Mouse (Mus musculus) forebrain, embryonic 12.5 days (tissue): ENCODE measurements around the gene Ids. TPM values are rescaled to one million over a fixed set of nuclear protein-coding genes. Genes with fewer than 3 reads are reported as not detected.

ENCODE experiments used
- ATAC-seq: fragments of 200-750 bp; cut with Nextera tagmentation; 2 replicates; pipeline ENCODE4 v1.8.0; 2017; ENCODE audit warnings: moderate TSS enrichment; ENCODE audit not compliant: low FRiP score
- H3K27ac ChIP-seq: fragments of 300-500 bp; sonication (generic); 2 replicates; pipeline ENCODE4 v1.5.1; 2016; ENCODE audit warnings: mild to moderate bottlenecking
- H3K27me3 ChIP-seq: fragments of 300-500 bp; sonication (generic); 2 replicates; pipeline ENCODE4 v1.6.1; 2016; ENCODE audit warnings: mild to moderate bottlenecking
- H3K36me3 ChIP-seq: fragments of 300-500 bp; sonication (generic); replicated peaks from 2 replicates; pipeline ENCODE4 v1.6.1; 2016; ENCODE audit warnings: mild to moderate bottlenecking
- H3K4me1 ChIP-seq: fragments of 300-500 bp; sonication (generic); 2 replicates; pipeline ENCODE4 v1.6.1; 2016
- H3K4me2 ChIP-seq: fragments of 300-500 bp; sonication (generic); 2 replicates; pipeline ENCODE4 v1.6.1; 2016; ENCODE audit warnings: mild to moderate bottlenecking, moderate library complexity
- H3K4me3 ChIP-seq: fragments of 300-500 bp; sonication (generic); replicated peaks from 2 replicates; pipeline ENCODE4 v1.5.1; 2016; ENCODE audit warnings: mild to moderate bottlenecking
- H3K9ac ChIP-seq: fragments of 300-500 bp; sonication (generic); 2 replicates; pipeline ENCODE4 v1.6.1; 2016; ENCODE audit warnings: mild to moderate bottlenecking
- H3K9me3 ChIP-seq: fragments of 300-500 bp; sonication (generic); 2 replicates; pipeline ENCODE4 v1.6.1; 2016
- whole genome bisulfite sequencing: fragments of 180-500 bp; shearing (Covaris S2); methylation state at CpG from one replicate; pipeline ENCODE4 v1.1.7; 2016; 5-methylcytosine and 5-hydroxymethylcytosine counted together
- polyA plus RNA-seq: library from polyadenylated mRNA; unstranded; fragments of >200 nt; fragmentation: Nextera tagmentation; extraction: Ambion mirVana; gene quantifications from 2 replicates; pipeline ENCODE4 v1.2.1, GENCODE M21; 2016

Gene Ids
- polyA plus RNA-seq, 1 experiment from 2014 or later = 5.5 TPM

DNA sequence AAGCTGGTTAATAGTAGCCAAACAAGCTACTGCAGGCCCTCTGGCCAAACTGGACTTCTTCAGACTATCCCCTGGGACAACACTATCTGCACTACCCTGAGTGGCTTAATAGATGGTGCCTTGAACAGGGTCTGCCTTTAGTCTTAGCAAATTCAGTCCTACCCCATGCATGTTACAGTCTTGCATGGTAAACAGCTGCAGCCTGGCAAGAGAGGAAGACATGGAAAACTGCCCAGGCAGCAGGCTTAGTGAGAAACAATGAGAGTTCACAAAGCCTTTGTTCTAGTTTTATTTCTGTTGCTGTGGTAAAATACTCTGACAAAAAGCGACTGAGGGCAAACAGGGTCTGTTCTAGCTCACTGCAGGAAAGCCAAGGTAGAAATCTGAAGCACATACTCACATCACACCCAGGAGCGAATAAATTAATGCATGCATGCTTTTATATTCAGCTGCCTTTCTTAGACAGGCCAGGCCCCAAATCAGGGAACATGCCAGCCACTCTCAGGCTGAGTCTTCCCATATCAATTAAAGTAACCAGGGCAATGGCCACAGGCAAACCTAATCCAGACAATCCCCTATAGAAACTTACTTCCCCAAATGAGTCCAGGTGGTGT, 36.2 kb downstream of the Ids start:
- ATAC-seq = no peak

DNA sequence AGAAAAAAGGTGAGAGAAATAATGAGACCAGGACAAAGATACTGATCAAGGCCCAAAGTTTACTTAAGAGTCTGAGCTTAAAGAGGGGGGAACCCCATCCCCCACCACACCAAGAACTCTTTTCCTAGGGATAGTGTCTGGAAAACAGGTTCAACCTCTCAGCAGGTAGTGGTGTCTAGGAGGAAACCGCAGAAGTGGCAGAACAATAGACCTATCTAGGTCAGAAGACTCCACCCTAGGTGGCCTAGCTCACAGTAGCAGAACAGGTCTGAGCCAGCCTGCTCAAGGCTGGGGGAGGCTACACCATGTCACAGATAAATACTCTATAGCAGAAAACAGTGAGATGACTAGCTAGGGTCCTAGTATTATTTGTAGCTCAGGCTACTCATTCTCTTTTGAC, 37.2 kb downstream of the Ids start:
- no peak overlapping the region for H3K9ac ChIP-seq
- H3K27ac ChIP-seq = no peak overlapping the region
- ATAC-seq = no peak
- no peaks in the 10 kb centered on the region for H3K27me3 ChIP-seq
- H3K4me3 ChIP-seq = no peak overlapping the region
- H3K4me2 ChIP-seq = no peak overlapping the region
- H3K4me1 ChIP-seq = no peaks in the 10 kb centered on the region
- 63% methylated on average over 1 of the region's 1 CpGs for WGBS
- H3K9me3 ChIP-seq = no peaks in the 10 kb centered on the region
- H3K36me3 ChIP-seq = no peaks in the 10 kb centered on the region

More for the DNA sequence above, 36.2 kb downstream of the Ids start:
- whole genome bisulfite sequencing = 53% methylated on average over 2 of the region's 2 CpGs
- H3K4me2 ChIP-seq = no peak overlapping the region
- no peak overlapping the region for H3K9ac ChIP-seq
- H3K4me3 ChIP-seq = no peak overlapping the region
- no peaks in the 10 kb centered on the region for H3K27me3 ChIP-seq
- no peak overlapping the region for H3K27ac ChIP-seq
- no peaks in the 10 kb centered on the region for H3K4me1 ChIP-seq
- no peaks in the 10 kb centered on the region for H3K9me3 ChIP-seq
- H3K36me3 ChIP-seq = no peaks in the 10 kb centered on the region

DNA sequence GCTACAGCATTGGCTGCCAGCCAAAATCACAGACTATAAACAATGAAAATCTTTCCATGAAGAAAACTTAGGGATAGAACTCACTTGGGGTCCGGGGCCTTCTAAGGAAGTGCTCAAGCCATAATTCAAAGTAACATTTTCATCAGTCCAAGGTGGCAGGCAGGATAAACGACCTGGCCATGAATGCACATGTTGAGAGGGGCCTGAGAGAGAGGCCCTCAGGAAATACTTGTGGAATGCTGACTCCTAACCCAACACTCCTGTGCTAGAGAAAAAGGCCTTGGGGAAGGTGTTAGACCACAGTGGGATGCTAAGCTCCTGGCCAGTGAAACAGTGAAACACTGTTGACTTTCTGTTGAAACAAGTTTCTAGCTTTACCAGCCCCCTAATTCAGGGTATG, 45.6 kb downstream of the Ids start:
- Histone ChIP-seq H3K9ac (no peak overlapping the region), H3K4me3 (no peak overlapping the region), H3K27ac (no peak overlapping the region), H3K27me3 (no peaks in the 10 kb centered on the region), H3K4me2 (no peak overlapping the region), H3K4me1 (no peaks in the 10 kb centered on the region), H3K36me3 (no peaks in the 10 kb centered on the region), H3K9me3 (no peaks in the 10 kb centered on the region)
- 57% methylated on average over 2 of the region's 2 CpGs for WGBS
- no peak for ATAC-seq

DNA sequence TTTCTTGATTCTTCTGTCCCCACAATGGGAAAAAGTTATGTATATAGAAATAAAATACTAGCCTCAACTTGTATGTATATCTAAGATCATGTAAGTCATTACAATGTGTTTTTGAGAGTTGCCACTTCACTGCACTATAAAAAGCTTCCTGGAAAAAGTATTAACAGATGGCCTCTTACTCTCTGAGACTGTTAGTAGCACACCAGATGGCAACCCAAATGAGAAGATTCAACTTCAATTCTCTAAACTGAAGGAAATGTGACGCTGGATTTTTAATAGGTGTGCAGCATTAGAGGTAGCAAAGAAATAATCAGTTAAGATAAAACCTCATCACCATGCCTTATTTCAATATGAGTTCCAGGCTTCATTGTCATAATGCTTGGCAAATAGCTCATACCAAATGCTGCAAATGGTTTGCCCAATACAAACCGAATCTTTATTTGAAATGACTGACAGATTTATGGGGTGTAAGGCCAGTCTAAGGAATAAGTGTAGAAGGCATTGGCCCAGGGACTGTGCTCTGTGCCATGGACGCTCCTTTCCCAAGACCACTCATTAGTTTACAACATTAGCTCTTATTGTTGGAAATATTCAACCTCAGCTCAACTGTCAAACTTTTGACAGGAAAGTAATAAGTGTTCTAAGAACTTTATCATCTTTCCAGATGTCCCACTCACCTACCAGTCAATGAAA, 49.8 kb downstream of the Ids start:
- no peak for ATAC-seq

More for the DNA sequence above, 49.8 kb downstream of the Ids start:
- Histone ChIP-seq H3K36me3 (no peaks in the 10 kb centered on the region), H3K27ac (no peak overlapping the region), H3K9ac (no peak overlapping the region), H3K27me3 (no peaks in the 10 kb centered on the region), H3K4me1 (no peaks in the 10 kb centered on the region), H3K4me3 (no peak overlapping the region), H3K4me2 (no peak overlapping the region), H3K9me3 (no peaks in the 10 kb centered on the region)
- 85% methylated on average over 3 of the region's 3 CpGs for WGBS

Other genes with a start within 250 kb of the Ids start
- 27.0 and 30.7 TPM in 2 replicates for gene 1110012L19Rik, start 20.8 kb upstream of the Ids start, polyA plus RNA-seq
- gene Tmem185a, start 112.1 kb upstream of the Ids start, polyA plus RNA-seq = 42.4 and 48.6 TPM in 2 replicates